Mouse (Mus musculus) cerebellum, adult 11-12 months (tissue): ENCODE measurements around the gene Spns2.
"Not testable (repeated sequence)": the region's sequence is repeated elsewhere in the genome, so short reads cannot be mapped to it uniquely, and the experiment has no call there.

Experiments
- DNase-seq: peaks from one replicate; pipeline ENCODE4 v3.0.0; 2022

The Spns2 gene

DNA sequence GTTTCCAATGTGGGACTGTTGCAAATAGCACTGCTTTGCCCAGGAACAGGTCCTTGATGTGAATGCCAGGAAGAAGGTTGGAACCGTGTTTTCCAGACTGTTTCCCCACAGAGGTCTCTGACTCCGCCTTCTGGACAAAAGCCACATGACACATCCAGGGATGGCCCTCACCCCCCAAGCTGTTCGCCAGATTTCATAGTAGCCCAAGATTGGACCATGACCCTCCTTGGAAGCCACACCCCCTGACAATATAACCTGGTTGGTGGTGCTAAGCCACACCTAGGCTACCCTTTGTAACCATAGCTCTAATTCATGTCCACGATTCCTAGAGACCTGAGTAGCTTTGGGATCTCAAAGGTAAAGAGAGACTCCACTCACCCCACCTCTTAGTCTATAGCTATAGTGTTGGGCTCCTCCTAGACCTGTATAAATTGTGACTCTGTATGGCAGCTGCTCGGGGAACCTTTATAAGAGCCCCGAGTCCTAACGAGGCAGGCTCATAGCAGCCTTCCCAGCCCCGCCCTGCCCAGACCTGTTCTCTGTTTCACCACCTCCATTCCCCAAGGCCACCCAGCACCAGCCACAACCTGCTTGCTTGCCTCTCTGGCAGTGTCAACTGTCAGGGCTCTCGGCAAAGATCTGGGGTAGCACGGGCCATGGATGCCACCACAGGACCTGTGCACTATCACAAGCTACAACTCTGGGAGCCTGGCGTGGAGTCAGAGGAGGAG, 54.6 kb downstream of the Spns2 start, which contains the start of gene Ggt6:
Gene Ggt6, plus strand, starts transcription at position 564 of the 731 bp plus-strand sequence.
- DNase-seq, result no peak

DNA sequence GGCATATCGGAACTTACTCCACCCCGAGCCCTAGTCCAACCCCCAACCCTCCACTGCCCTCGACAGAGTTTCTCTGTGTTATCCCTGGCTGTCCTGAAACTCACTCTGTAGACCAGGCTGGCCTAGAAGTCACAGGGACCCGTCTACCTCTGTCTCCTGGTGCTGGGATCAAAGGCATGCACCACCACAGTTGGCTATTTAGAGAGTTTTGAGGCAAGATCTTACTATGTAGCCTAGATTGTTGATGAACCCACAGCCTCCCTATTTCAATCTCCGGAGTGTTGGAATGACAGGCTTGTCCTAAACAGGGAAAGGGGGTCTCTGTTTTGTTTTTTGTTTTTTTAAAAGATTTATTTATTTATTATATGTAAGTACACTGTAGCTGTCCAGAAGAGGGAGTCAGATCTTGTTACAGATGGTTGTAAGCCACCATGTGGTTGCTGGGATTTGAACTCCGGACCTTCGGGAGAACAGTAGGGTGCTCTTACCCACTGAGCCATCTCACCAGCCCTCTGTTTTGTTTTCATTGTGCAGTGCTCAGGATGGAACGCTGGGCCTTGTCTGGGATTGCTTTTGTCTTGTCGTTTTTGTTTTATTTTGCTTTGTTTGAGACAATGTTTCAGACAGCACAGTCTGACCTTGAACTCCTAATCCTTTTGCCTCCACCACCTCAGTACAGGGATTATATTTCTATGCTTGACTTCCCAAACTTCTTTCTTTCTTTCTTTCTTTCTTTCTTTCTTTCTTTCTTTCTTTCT, 59.2 kb downstream of the Spns2 start:
- not testable (repeated sequence) for DNase-seq

DNA sequence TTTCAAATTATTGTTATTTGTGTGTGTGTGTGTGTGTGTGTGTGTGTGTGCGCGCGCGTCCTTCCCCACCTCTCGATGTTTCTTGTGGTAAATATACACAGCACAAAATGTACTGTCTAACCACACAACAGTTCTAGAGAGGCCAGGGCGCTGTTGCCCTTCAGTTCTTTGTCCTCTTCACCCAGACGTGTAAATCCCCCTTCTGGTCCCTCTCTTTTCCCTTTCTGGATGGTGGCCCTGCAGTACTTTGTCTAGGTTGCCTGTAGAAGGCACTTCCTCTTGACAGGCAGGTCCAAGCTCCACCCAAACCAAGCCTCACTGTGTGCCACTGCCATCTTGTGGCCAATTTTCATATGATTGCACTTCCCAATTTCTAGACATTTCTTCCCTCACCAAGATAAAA, 60.4 kb downstream of the Spns2 start:
- peak; percentile 53 for DNase-seq

- no peak for DNase-seq
Measured at GRCm38 (mm10) chr11:72428694-72429093, 61.0 kb downstream of the Spns2 start.

DNA sequence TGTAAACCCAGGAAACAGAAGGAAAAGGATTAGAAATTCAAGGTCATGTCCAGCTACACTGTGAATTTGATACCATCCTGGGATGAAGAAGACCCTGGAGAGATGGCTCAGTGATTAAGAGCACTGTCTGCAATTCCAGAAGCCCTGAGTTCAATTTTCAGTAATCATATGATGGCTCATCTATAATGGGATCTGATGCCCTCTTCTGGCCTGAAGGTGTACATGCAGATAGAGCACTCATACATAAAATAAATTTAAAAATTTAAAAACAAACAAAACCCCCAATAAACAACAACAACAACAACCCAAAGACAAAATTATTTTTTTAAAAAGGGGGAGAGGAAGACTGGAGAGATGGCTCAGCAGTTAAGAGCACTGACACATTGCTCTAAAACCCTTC, 62.8 kb downstream of the Spns2 start:
- DNase-seq, result no peak

DNA sequence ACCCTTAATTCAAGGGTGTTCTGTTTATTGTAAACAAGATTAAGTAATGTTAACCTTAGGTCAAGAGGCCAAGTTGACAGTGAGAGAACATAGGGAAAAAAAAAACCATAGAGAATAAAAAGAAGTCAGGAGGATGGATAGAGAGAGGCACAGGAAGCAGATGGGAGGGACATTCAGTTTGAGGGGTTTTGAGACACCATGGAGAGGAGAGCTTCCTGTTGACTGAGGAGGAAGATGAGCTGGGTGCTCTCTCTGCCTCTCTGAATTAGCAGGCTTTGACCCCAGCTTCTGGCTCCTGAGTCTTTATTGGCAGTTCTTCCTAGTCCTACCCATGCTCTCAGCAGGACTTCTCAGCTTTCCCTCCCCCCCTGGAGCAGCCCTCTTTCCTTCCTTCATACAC, 64.5 kb downstream of the Spns2 start:
- no peak for DNase-seq

- DNase-seq, result no peak
Measured at GRCm38 (mm10) chr11:72423686-72424085, 66.0 kb downstream of the Spns2 start.

- no peak for DNase-seq
Measured at GRCm38 (mm10) chr11:72421518-72422278, 68.0 kb downstream of the Spns2 start.

DNA sequence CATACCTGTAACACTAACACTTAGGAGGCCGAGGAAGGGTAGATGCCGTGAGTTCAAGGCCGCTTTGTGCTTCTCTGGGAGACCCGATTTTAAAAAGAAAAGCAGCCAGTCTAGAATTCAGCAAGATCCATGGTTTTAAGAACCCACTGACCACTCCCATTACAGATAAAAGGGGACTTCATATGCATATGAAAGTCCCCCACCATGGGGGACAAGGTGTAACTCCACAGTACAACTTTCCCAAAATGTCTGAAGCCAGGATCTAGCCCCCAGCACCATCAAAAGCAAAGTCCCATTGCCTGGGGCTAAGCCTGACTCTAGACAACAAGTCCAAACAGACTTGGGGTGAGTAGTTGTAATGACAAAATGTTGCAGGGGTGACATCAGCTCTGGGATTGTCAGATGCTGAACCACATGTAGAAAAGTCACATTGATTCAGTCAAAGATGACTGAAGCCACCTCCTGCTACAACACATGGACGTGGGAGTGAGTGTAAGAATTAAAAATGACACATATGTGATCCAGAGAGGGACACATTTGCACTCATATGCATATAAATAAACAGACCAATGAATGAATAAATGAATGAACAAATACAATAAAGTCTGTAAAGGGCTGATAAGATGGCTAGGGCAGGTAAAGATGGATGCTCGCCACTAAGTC, 69.1 kb downstream of the Spns2 start:
- no peak for DNase-seq

DNA sequence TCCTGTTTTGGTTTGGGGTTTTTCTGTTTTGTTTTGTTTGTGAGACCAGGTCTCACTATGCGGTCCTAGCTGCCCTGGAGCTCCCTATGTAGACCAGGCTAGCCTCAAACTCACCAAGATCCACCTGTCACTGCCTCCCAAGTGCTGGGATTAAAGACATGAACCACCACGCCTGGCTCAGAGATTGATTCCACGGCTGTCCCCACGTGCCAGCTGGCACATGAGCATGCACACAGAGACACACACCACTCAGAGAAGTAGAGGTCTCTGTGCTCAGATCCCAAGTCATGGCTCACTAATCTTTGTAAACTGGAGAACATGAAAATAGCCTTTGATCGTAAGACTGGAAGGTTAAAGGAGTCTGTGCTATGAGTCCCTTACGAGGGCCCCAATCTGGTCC, 70.7 kb downstream of the Spns2 start:
- DNase-seq, result no peak

DNA sequence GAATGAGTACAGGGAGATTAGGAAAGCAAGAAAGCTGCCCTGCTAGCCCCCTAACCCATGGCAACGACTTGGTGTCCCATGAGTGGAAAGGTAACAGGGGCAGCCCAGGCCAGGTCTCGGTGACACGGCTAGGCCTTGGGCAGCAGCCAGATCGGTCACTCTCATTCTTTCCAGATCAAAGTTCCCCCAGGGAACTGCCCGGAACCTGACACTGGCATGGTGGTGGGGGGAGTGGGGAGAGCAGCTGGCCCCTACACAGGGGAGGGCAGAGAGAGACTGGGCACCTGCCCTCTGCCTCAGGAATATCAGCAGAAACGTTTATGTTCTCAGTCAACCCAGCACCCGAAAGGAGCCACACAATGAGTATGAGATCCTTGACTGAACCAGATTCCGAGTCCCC, 71.5 kb downstream of the Spns2 start:
- no peak for DNase-seq

DNA sequence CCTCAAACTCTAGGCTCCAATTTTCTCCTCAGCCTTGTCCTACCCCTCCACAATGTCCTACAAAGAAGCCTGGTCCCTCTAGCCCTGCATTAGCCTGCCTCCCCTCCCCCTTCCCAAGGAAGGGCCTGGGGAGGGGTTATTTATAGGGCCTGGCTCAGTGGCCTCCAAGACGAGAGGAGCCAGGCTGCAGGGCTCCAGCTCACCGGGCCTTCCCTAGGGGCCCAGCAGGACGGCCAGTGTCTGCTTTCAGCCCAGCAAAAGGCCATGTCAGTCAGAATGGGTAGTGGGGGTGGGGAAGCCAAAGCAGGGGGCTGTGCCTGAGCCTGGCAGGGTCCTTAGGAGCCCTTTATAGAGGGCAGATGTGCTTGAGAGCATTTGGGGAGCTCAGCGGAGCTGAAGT, 72.3 kb downstream of the Spns2 start:
- no peak for DNase-seq

DNA sequence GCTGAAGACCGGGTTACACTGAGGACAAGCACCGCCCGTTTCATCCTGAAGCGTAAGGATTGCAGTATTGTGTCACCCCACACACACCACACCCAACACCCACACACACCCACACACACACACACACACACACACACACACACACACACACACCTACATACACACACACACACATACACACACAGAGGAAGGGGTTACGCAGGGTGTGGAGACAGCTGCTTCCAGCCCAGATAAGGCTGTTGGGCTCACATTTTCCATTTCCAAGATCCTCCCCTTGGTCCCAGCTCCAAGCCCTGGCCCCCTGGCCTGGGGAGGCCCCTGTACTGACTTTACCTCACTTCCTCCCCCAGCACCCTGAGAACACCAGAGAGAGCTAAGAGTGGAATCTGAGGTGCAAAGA, 73.0 kb downstream of the Spns2 start:
- DNase-seq, result no peak

GRCm38 (mm10) chr11:72415155-72415554, 74.5 kb downstream of the Spns2 start:
- DNase-seq, result no peak

DNA sequence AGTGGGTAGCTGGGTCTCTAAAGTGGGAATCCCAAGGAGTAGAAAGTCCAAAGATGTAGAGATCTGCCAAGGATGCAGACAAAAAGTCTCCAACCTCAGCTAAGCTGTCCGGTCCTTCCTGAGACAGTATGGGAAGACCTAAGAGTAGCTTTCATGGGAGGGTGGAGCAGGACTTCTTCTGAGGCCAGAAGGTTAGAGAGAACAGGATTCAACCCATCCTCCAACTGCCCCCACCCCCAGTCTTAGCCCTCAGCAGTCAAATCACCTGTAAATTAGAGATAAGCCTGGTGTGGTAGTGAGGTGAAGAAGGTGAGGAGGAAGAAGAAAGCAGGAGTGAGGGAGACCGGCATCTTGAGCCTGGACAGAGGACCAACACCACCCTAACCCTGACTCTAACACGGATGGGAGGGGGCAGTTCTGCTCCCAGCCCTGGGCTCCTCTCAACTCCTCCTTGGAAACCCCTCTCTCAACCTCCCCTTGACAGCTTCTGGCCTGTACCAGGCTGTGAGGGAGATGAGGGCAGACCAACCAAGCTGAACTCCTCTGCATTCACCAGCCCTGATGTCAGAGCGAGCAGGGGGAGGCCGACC, 76.0 kb downstream of the Spns2 start:
- no peak for DNase-seq

DNA sequence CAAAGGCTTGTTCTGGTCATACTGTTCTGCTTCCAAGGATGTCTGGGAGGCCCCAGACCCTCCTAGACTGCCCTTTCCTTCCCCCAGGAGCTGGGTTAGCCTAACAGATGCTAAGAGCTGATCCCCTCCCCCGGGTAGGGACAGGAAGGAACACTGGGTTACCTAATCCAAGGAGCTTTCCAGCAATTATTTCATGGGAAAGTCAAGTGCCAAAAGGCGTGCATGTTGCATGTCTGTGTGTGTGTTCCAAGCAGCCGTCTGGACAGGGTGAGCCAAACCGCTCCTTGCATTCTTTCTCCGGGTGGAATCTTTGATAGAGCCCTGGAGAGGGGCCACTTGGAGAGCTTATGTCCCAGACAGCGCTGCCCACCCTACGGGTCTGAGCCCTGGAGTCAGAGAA, 76.7 kb downstream of the Spns2 start:
- DNase-seq, result no peak

DNA sequence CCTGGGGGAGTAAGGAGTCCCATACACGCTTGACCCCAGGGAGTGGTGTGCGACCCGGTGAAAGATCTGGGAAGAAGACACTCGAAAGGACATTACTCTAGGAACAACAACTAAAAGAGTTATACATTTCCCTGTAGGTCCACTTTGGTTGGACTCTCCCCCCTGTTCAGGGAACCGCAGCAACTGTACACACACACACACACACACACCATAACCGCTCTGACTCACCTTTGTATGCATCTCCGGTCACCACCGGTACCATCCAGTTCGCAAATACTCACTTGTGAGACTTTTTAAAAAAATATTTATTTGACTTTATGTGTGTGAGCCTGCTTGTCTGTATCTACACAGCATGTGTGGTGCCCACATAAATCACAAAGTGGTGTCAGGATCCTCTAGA, 77.8 kb downstream of the Spns2 start:
- no peak for DNase-seq

GRCm38 (mm10) chr11:72411093-72411921, 78.4 kb downstream of the Spns2 start, which contains the start of gene Smtnl2:
Smtnl2 (minus strand) TSS chr11:72411713.
- no peak for DNase-seq

DNA sequence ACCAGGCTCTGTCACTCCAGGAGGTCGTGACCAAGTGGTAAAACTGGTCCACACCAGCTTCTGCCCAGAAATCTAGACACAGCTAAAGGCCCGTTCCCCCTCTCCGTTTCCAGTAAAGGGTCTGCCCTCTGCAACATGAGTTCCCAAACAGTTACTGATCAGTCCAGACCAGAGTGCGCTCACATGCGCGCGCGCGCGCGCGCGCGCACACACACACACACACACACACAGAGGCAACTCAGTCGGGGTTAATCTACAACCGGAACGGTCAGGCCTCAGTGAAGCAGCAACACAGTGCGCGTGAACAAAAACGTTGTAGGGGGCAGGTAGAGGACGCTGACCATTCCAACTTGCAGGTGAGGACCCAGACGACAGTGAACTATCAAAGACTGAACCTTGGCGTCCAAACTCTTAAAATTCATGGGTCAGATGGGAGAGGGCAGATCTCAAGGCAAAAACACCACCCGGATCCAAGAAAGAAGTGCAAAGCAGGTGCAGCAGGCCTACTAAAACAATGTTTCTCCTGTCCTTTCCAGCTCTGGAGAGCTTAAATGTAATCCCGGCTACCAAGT, 79.1 kb downstream of the Spns2 start:
- no peak for DNase-seq

GRCm38 (mm10) chr11:72409649-72410385, 79.9 kb downstream of the Spns2 start:
- no peak for DNase-seq
